Mouse (Mus musculus) kidney, adult 9 months (tissue): ENCODE results near the gene Ctns.

Experiments
- DNase-seq: peaks from one replicate; pipeline ENCODE4 v3.0.0; 2022

Ctns gene

DNA sequence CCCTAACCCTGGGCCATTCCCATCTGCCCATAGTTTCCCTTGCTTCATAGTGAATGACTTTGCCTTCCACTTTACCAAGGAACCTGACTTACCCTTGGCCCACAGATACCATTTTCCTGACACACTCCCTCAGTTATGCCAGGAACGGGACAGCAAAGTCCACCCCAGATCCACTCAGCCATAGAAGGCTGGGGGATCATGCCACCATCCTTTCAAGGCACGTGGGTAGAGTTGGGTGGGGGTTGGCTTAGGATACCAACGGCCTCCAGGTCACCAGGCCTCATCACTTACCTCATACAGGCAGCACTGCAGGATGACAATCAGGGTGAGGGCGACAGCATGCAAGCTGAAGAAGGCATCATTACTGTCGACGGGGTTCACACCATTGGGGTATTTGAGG lies 11.6 kb downstream of the Ctns start:
- peak; percentile 61 for DNase-seq

DNA sequence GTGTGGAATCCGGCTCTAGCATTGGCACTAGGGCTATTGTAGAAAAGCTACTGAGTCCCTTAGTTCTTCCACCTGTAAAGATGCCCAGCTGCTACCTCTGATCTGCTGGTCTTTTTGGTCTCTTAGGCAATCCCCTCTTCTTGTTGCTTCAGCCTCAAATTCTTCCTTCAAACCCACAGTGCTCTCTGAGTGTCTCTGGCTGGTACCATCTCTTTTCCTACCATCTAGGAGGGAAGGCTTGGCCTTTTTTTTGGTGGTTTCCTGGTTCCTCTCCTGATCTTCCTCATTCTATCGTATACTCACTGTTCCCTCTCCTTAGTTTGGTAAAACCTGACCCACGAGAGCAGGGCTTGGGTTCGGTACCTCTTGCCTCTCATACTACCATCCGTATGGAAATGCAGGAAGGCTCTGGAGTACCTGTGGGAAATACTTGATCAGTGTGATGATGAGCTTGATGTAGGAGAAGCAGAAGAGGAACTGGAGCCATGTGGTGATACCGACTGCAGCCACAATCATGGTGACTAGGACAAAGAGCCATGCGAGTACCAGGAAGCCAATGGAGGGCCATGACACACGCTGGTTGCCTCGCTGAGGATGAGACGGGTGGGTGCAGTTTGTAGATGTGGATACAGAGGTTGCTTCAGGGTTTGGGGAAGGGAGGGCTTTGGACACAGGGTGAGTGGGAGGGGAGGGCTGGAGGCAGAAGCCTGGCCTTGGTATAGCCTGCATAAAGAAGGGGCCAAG lies 12.8 kb downstream of the Ctns start:
- DNase-seq: no peak

DNA sequence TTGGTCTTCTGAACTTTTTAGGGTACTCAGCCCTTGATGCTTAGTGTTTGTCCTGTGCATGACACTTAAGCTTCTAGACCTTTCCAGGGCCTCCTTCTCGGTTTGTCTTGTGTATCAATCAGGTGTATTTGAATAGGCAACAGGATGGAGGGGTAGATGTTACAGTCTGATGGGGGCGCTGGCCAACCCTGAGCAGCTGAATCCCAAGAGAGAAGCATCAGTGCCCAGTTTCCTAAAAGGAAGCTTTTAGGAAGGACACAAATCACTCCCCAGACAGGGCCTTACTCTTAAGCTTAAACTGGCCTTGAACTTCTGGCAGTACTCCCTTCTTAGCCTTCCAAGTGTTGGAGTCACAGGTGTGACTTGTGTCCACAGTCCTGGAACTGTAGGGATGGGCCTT lies 20.9 kb downstream of the Ctns start:
- peak; percentile 58 for DNase-seq

DNA sequence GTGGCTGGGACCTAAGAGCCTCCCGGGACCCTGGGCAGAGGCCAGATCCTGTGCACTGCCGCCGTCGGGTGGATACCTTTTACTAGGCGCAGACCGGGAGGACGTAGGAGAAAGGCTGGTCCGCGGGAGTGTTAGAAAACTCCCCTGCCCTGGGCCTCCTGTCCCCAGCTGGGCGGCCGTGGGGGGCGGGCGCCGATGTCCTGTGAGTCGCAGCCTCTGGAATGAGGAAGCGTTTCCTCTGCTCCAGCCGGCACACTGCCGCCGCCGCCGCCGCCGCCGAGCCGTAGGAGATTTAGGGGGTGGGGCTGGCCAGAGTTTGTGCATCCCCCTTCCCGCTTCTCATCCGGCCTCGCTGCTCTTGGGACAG lies 21.4 kb downstream of the Ctns start:
- DNase-seq: peak; percentile 79

DNA sequence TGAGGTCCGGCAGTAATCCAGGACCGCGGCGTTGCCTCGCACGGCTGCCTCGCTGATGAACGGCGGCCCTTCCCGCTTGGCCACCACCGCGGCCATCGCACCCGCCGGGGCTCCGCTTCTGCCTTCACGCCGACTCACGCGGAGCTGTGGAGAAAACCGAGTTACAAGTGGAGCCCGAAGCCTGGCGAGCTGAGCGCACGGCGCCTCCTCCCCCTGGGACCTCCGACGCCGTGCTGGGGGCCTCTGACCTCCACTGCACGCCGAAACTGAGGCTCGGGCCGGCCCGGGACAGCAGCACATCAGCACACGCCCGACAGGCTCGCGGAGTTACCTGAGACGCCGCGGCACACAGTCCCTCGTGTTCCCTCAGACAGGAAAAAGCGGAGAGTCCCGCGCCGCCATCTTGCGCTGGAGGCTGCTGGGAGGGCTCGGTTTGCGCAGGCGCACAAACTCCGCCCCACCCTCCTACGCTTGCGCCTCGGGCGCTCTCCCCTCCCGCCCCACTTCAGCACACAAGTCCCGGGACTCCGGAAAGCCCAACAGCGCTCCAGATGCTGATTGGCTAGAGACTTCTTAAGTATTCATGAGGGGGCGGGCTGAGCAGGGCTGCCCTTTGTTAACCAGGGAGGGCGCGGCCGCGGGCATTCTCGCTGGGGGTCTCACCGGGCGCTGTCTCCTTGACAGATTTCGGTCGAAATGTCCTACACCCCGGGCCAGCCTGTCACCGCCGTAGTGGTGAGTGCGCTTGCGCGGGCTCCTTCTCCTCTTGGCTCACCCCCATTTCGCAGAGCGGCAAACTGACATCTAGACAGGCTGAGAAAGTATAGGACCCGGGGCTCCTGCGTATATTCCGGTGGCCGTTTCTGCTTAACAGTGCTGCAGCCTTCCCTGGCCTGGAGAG lies 22.0 kb downstream of the Ctns start, which contains the start of the genes Emc6 and Tax1bp3:
Gene Emc6 (minus strand): TSS at position 430 of the 901 bp plus-strand sequence.
Gene Tax1bp3 (plus strand): TSS at position 476 of the 901 bp plus-strand sequence.
- peak; percentile 97 for DNase-seq

DNA sequence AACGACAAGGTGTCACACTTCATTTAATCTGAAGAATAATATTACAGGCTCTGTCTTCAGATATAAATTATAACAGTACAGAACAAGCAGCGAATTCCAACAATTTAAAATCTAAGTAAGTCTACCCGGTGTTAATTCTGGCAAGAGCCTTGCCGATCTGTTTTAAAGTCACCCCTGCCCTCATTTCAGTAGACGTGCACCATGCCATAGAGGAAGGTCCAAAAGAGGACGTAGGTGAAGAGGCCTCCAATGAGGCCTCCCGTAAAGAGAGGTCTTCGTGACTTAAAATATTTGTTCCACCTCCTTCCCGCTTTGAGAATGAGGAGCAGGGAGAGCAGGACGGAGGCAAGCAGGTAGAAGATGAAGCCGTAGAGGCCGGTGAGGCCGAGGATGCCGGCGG lies 22.7 kb downstream of the Ctns start:
- DNase-seq: no peak

DNA sequence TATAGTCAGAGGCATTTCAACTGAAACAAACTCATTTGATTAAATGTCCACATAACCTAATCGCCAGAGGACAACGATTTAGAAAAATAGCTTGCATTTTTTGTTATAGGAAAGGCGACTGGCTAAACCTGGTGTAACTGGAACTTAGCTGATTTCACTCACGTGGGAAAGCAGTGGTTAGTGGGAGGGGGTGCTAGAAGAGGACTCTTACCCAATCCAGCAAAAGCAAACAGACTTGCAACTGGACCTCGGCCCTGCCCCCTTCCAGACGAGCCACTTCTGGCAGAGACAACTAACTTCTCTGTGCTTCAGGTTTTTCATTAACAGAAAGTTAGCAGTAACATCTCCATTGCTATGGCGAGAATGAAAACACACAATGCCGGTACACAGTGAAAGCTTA lies 23.2 kb downstream of the Ctns start:
- DNase-seq: peak; percentile 96

DNA sequence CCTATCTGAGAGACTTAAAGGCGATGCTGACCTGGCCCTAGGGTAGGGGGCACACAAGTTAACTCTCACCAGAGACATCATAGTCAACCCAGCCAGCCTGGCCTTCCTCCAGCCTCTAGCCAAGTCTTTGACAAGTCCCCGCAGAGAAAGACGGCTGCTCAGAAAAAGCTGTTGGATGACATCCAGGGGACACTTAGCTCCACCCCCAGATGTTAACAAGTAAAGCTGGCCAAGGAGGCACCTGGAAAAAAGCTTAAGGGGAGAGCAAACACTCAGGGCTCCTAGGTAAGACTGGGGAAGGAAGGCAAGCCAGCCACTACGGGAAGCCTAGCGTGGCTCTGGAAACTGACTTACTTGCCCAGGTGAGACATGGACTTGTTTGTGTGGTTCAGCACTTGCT lies 26.7 kb downstream of the Ctns start:
- peak; percentile 96 for DNase-seq

DNA sequence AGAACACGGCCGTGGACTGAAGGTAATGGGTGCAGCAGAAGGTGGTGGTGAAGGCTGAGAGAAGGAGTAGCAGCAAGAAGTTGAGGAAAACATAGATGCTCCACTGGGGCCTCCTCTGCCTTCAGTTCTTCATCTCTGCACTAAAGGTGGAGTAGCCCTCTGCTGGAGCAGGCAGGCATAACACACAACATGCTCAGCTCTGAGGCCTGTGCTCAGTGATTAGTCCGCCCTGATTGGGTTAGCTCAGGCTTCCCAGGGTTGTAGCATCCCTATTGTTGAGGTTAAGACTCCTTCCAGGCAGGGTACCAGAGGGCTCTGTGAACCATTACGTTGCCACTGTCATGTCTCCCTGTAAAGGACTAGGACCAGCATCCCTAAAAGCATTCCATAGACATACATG lies 29.6 kb downstream of the Ctns start:
- peak; percentile 81 for DNase-seq

DNA sequence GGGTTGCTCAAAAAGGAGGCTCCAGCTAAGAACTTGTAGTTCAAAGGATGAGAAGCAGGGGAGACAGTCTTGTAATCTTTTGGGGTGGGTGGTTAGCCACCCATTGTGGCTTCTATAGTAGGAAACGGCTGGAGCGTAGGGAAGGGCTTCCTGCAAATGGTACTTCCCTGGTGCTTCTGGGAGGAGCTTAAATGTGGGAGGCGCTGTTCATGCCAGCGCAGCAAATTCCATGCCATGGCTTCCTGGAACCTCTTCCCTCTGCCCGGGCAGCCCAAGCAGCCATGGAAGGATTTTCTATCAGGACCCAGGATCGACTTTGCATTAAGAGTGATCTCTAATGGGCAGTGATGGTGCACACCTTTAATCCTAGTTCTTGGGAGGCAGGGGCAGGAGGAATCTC lies 30.3 kb downstream of the Ctns start:
- DNase-seq: peak; percentile 51

DNA sequence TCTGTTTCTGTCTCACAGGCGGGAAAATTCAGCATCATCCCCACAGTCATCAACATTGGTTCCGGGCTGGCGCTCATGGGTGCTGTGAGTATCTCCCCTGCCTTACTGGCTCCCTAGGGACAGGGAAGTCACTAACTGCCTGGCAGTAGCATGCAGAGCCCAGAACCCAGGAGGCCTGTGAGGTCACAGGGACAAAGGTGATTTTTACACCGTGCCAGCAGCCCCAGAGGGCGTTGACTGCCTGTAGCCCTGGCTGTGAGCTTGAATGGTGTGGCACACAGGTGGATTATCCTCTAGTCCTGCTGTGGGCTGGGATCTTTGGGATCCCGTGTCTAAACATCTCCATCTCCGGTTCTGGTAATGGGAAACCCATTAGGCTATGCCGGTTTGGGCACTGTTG lies 30.8 kb downstream of the Ctns start:
- DNase-seq: peak; percentile 78

DNA sequence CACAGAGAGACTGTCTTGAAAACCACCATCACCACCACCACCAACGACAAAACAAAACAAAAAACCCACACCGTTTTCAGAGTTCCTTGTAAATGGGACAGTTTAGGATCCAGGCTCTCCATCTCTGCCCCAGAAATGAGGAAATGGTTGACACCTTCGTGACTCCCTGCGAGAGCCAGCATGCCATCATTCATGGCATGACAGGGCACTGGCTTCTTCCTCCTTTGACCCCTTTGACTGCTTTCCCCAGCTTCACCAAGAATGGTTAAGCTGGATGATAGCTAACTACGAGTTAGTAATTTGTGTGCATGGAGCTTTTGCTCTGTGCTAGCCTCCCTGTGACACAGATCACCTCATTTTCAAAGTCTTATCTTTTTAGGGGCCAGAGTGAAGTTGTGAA lies 36.6 kb downstream of the Ctns start:
- DNase-seq: peak; percentile 50

DNA sequence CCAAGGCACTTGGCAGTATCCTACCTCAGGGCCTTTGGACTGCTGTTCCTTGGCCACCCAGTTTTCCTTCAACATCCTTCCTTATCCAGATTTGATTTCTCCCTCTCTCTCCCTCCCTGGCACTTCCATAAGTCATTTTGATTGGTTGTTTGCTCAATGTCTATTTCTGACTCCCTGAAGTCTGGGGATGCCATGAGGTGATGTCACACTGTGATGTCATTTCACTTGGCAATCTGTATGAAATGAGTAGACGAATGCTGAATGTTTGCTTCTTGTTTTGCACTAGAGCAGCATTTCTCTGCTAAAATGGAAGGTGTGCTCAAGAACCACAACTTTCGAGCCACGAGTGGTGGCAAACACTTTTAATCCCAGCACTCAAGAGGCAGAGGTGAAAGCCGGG lies 37.2 kb downstream of the Ctns start:
- DNase-seq: no peak

DNA sequence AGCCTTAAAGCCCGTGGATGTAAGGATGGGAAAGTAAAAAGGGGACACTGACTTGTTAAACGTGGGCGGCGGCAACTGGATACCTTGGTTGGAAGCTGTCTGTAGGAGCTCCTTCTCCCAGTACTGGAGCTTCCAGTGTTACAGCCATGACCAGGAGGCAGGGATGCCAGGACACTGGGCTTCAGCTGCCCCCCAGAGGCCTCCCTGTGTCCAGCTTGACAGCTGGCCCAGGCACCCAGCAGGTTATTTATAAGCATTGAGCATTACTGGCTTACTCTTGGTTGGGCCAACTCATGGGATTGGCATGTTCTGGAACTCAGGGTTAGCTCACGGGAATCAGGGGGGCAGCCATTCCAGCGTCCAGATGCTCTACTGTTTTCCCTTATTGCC lies 38.0 kb downstream of the Ctns start:
- DNase-seq: peak; percentile 59

DNA sequence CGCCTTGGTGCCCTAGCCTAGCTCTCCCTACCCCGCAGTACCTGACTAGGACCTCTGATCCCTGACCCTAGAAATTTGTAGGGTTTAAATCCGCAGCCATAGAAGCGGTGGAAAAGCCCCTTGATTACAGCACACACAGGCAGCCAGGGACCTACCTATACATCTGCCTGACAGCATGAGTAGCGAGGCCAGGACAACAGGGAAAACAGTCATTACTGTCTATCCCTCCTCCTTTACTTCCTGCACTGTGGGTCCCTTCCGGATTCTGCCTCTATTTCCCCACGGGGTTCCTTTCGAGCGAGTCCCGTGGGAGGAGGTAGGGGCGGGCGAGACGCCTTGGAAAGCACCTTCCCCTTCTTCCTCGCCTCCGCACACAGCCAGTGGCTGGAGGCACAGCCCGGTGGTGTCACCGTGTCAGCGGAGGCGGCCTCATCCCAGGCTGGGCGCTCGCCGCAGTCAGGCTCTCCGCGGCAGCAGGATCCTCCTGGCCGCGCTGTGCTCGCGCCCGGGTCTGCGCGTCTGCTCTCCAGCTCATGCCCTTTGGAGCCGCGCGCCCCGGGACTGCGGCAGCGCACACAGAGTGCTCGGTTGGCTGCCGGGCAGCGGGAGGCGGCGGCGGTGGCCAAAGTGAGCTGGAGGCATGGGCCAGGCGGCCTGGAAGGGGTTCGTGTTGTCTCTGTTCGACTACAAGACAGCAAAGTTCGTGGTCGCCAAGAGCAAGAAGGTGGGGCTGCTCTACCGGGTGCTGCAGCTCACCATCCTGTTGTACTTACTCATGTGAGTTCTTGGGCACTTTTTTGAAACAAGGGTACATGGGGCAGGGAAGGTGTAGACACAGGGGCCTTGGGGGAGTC lies 38.7 kb downstream of the Ctns start, which contains the start of gene P2rx5:
Gene P2rx5 (plus strand): TSS at position 465 of the 854 bp plus-strand sequence.
- peak; percentile 69 for DNase-seq

DNA sequence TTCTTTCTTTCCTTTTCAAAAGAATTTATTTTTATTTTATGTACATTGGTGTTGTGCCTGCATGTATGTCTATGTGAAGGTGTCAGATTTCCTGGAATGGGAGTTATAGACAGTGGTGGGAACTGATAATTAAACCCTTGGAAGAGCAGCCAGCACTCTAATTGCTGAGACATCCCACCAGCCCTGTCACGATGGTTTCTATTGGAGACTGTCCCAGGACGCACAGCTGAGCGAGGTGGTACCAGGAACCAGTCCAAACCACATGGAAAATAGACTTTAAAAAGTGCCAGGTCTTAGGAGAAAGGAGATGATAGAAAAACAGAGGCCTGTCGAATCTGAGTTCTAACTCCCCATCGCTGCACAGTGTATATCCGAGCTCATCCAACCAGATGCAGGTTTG lies 43.8 kb downstream of the Ctns start:
- DNase-seq: no peak

DNA sequence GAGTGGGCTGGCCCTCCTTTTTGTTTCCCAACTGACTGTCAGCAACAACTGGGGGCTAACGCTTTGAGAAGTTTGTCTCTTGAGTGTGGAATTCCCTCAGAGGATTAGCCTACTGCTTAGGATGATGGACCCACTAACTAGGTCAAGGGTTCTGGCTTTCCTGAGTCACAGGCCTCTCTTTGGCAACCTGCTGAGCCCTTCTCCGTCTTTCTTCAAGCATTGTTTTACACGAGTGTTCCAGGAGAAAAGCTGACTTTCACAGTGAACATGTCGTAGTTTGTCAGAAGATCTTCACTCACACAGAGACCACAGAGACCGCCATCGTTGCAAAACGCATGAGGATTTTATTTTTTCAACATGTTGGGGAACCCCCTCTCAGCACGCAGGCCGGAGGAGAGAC lies 50.6 kb downstream of the Ctns start:
- DNase-seq: no peak

DNA sequence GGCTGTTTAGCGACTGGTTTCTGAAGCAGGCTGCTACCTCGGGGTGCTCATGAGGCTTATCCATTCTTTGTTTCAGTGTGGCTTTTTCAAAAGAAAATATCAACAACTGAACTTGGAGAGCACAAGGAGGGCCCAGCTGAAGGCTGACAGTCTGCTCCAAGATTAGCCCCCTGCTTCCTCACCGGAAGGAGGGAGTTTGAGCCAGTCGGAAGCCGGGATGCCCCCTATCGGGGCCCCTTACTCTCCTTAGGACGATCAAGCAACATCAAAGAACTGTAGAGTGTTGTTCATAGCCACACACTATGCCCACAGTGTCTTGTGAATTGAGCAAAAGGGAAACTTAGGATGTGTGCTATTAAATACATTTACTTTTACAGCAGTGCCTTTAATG lies 51.9 kb downstream of the Ctns start:
- DNase-seq: no peak

DNA sequence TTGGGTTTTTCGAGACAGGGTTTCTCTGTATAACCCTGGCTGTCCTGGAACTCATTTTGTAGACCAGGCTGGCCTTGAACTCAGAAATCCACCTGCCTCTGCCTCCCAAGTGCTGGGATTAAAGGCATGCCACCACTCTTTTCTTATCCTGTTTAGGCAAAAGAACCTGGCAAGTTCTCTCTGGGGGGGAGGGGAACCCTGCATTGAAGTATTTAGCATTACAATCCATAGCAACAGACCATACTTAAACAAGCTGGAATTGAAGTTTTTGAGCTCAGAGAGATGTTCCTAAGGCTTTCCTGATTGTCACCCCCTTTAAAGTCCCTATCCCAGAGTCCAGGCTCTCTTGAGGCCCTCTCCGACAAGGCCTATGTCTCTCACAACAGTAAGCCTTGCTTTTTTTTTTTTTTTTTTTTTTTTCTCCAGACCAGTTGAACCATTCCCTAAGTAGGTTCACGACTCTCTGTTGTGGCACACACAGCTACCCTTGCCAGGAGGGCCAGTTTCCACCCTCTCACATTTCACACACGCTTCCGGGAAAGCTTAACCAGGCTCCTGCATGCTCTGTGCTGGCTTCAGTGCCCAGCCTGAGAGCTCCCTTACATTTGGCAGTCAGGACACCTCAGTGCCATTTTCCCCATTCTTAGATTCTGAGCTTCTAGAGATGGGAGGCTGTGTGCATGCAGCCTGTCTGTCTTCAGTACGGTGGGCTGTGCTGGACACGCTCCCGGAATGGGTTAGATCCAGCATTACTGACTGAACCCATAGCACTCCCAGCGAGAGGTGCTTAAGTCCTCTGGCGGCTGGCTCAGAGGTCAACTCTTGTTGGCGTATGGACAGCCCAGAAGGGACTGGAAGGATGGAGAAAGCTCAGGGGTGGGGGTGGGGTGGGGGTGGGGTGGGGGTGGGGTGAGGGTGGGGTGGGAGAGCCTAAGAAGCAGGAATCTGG lies 52.5 kb downstream of the Ctns start:
- peak; percentile 31 for DNase-seq

DNA sequence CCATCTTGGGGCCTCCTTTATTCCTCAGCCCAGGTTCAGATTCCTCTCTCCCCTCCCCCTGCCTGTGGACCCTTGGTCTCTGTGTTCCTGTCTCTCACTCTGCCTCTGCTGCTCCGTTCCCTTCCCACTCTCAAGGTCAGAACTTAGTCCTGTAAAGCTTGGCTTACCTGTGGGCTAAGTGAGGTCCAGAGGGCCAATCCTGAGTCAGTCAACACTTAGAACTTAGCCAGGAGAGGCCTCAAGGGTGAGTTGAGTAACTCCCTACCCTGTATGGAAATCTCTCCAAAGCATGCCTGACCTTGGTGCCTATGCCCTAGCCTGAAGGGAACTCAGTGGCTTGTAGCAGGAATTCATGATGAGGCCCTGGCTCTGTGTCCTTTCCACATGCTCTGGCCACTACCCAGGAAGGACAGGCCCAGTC lies 54.6 kb downstream of the Ctns start:
- peak; percentile 74 for DNase-seq

DNA sequence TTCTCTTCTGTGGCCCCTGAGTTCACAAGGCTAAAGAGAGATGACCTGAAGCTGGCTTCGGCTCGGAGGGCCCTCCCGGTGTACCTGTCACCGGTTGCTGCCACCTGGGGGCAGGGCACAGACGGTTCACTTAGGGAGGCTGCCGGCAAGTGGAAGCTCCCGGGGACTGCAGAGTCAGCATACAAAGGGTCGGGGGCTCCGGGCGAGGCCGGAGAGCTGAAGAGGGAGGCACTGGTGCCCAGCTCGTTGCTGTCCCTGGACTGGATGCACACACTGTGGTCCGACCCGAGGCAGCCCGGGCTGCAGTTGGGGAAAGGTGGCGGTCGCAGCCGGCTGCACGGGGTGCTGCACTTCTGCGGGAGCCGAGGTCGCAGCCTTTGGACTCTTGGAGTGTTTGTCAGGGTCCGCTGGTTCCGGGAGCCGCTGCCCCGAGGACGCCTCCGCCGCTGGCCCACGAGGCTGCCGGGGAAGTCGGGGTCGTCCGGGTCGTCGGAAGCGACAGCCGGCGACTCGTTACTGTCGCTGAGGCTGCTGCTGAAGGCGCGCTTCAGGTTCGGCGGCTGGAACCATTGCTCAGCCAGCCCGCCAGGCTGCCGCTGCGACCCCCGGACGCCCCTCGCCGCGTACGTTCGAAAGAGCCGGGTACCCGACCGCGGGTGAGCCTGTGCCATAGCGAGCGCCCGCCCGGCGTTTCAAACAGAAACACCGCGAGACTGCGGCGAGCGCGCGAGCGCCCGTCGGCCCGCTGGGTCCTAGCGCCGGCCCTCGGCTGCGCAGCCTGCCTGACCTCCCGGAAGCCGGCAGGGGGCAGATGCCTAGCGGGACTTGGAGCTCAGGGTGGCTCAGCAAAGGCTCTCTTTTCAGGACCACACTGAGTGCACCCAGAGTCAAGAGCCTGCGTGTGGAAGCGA lies 61.0 kb downstream of the Ctns start, which contains the start of gene Haspin:
Gene Haspin (minus strand): TSS at position 704 of the 911 bp plus-strand sequence.
- DNase-seq: peak; percentile 92
